Mouse (Mus musculus) megakaryocyte, embryonic 14.5 days (primary cell): Measurements from ENCODE around the gene Asic2.

Source experiments
- FLI1 ChIP-seq: IDR thresholded peaks from 2 replicates; pipeline ENCODE4 v1.6.1; 2012; ENCODE audit warnings: low read length, inconsistent platforms, mixed read lengths
- GATA1 ChIP-seq: IDR thresholded peaks from 3 replicates; pipeline ENCODE4 v1.6.1; 2012; ENCODE audit warnings: mixed read lengths, low read length, inconsistent platforms, borderline replicate concordance

DNA sequence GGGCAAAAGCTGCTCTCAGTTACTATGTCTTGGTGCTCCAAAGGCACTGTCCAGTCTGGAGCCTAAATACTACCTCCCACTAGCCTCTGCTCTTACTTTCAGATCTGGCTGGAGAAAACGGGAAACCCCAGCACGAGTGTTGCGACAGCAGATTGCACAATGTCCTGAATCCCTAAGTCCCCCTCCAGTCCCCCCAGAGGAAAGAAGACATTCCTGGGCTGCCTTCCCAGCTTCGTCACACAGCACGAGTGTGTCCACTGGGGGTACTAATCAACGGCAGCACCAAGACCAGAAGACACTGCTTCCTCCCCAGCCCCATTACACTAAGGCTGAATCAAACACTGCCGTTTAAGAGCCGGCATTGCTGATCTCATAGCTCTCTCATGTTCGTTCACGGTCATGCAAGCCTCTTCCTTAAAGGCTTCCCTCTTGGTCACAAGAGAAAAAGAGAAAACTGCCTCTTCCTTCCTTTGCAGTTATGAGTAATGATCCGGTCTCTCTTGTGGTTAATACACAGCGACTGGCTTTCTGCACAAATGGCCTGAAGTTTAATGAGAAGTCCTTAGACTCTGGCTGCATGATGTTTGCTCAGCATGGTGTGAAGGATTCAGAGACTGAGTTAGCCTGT is 38.7 kb upstream of the Asic2 start:
- no peak for TF ChIP-seq GATA1
- no peak for TF ChIP-seq FLI1
